Mouse (Mus musculus): Measurements from ENCODE around the gene Gm867. TPM values are rescaled to one million over a fixed set of nuclear protein-coding genes. Genes with fewer than 3 reads are reported as not detected.

Gm867 gene
- polyA plus RNA-seq, 1 experiment from 2014 or later = not detected

GRCm38 (mm10) chr10:75906882-75907281 lies 33.6 kb downstream of the Gm867 start:
- TF ChIP-seq CTCF (IDR thresholded peaks at IDR 0.05; ENCODE audit: low read depth) = no peak
- WGBS = 89% methylated on average over 4 of the region's 4 CpGs
- peaks cover 78% of the 10 kb centered on the region for H3K36me3 ChIP-seq (ENCODE audit: control insufficient read depth, insufficient read depth)
- H3K27ac ChIP-seq (ENCODE audit: low read depth, low read length) = no peak overlapping the region
- H3K27me3 ChIP-seq (replicated peaks; ENCODE audit: control insufficient read depth, insufficient read depth, low read length) = no peaks in the 10 kb centered on the region
- H3K4me1 ChIP-seq (replicated peaks; ENCODE audit: control insufficient read depth, insufficient read depth, low read length) = no peaks in the 10 kb centered on the region
- H3K9me3 ChIP-seq (ENCODE audit: control insufficient read depth) = no peaks in the 10 kb centered on the region
- ATAC-seq = no peak
- H3K9ac ChIP-seq (ENCODE audit: low read depth, low read length) = no peak overlapping the region
- no peak overlapping the region for H3K4me3 ChIP-seq (ENCODE audit: low read depth, low read length)
- H3K4me2 ChIP-seq (replicated peaks; ENCODE audit: low read depth) = no peak overlapping the region

GRCm38 (mm10) chr10:75904391-75904790 lies 36.1 kb downstream of the Gm867 start:
- H3K4me1 ChIP-seq (replicated peaks; ENCODE audit: control insufficient read depth, insufficient read depth, low read length) = no peaks in the 10 kb centered on the region
- H3K4me3 ChIP-seq (ENCODE audit: low read depth, low read length) = no peak overlapping the region
- WGBS = 87% methylated on average over 5 of the region's 5 CpGs
- H3K9me3 ChIP-seq (ENCODE audit: control insufficient read depth) = no peaks in the 10 kb centered on the region
- H3K36me3 ChIP-seq (ENCODE audit: control insufficient read depth, insufficient read depth) = peaks cover 70% of the 10 kb centered on the region
- no peaks in the 10 kb centered on the region for H3K27me3 ChIP-seq (replicated peaks; ENCODE audit: control insufficient read depth, insufficient read depth, low read length)
- no peak for TF ChIP-seq CTCF (IDR thresholded peaks at IDR 0.05; ENCODE audit: low read depth)
- H3K4me2 ChIP-seq (replicated peaks; ENCODE audit: low read depth) = no peak overlapping the region
- no peak for ATAC-seq
- H3K9ac ChIP-seq (ENCODE audit: low read depth, low read length) = no peak overlapping the region
- H3K27ac ChIP-seq (ENCODE audit: low read depth, low read length) = no peak overlapping the region

GRCm38 (mm10) chr10:75898846-75899245 lies 41.6 kb downstream of the Gm867 start:
- Histone ChIP-seq H3K4me2 (replicated peaks; ENCODE audit: low read depth) (no peak overlapping the region), H3K4me1 (replicated peaks; ENCODE audit: control insufficient read depth, insufficient read depth, low read length) (no peaks in the 10 kb centered on the region), H3K36me3 (ENCODE audit: control insufficient read depth, insufficient read depth) (peaks cover 61% of the 10 kb centered on the region), H3K9ac (ENCODE audit: low read depth, low read length) (no peak overlapping the region), H3K27ac (ENCODE audit: low read depth, low read length) (no peak overlapping the region), H3K4me3 (ENCODE audit: low read depth, low read length) (no peak overlapping the region), H3K27me3 (replicated peaks; ENCODE audit: control insufficient read depth, insufficient read depth, low read length) (no peaks in the 10 kb centered on the region), H3K9me3 (ENCODE audit: control insufficient read depth) (no peaks in the 10 kb centered on the region)
- WGBS = 63% methylated on average over 3 of the region's 3 CpGs
- no peak for TF ChIP-seq CTCF (IDR thresholded peaks at IDR 0.05; ENCODE audit: low read depth)
- no peak for ATAC-seq

- H3K36me3 ChIP-seq (ENCODE audit: control insufficient read depth, insufficient read depth) = peaks cover 53% of the 10 kb centered on the region
- TF ChIP-seq CTCF (IDR thresholded peaks at IDR 0.05; ENCODE audit: low read depth) = no peak
- H3K9me3 ChIP-seq (ENCODE audit: control insufficient read depth) = no peaks in the 10 kb centered on the region
- no peak overlapping the region for H3K27ac ChIP-seq (ENCODE audit: low read depth, low read length)
- WGBS = 77% methylated on average over 6 of the region's 6 CpGs
- H3K4me2 ChIP-seq (replicated peaks; ENCODE audit: low read depth) = no peak overlapping the region
- peaks cover 4% of the 10 kb centered on the region for H3K4me1 ChIP-seq (replicated peaks; ENCODE audit: control insufficient read depth, insufficient read depth, low read length)
- no peak overlapping the region for H3K9ac ChIP-seq (ENCODE audit: low read depth, low read length)
- H3K27me3 ChIP-seq (replicated peaks; ENCODE audit: control insufficient read depth, insufficient read depth, low read length) = no peaks in the 10 kb centered on the region
- ATAC-seq = no peak
- H3K4me3 ChIP-seq (ENCODE audit: low read depth, low read length) = no peak overlapping the region
Observed at GRCm38 (mm10) chr10:75898039-75898564, 42.4 kb downstream of the Gm867 start.

- peaks cover 4% of the 10 kb centered on the region for H3K4me1 ChIP-seq (replicated peaks; ENCODE audit: control insufficient read depth, insufficient read depth, low read length)
- WGBS = 32% methylated on average over 6 of the region's 6 CpGs
- no peak overlapping the region for H3K4me2 ChIP-seq (replicated peaks; ENCODE audit: low read depth)
- no peak overlapping the region for H3K9ac ChIP-seq (ENCODE audit: low read depth, low read length)
- TF ChIP-seq CTCF (IDR thresholded peaks at IDR 0.05; ENCODE audit: low read depth) = peak; percentile 89
- H3K27ac ChIP-seq (ENCODE audit: low read depth, low read length) = no peak overlapping the region
- H3K4me3 ChIP-seq (ENCODE audit: low read depth, low read length) = no peak overlapping the region
- H3K27me3 ChIP-seq (replicated peaks; ENCODE audit: control insufficient read depth, insufficient read depth, low read length) = no peaks in the 10 kb centered on the region
- ATAC-seq = no peak
- peaks cover 47% of the 10 kb centered on the region for H3K36me3 ChIP-seq (ENCODE audit: control insufficient read depth, insufficient read depth)
- no peaks in the 10 kb centered on the region for H3K9me3 ChIP-seq (ENCODE audit: control insufficient read depth)
Observed at GRCm38 (mm10) chr10:75897373-75897772, 43.1 kb downstream of the Gm867 start.

GRCm38 (mm10) chr10:75896208-75896607 lies 44.3 kb downstream of the Gm867 start:
- H3K4me1 ChIP-seq (replicated peaks; ENCODE audit: control insufficient read depth, insufficient read depth, low read length) = peaks cover 4% of the 10 kb centered on the region
- no peak for ATAC-seq
- no peak overlapping the region for H3K27ac ChIP-seq (ENCODE audit: low read depth, low read length)
- no peak overlapping the region for H3K9ac ChIP-seq (ENCODE audit: low read depth, low read length)
- H3K4me3 ChIP-seq (ENCODE audit: low read depth, low read length) = no peak overlapping the region
- WGBS = 100% methylated on average over 1 of the region's 1 CpGs
- no peak overlapping the region for H3K4me2 ChIP-seq (replicated peaks; ENCODE audit: low read depth)
- H3K27me3 ChIP-seq (replicated peaks; ENCODE audit: control insufficient read depth, insufficient read depth, low read length) = no peaks in the 10 kb centered on the region
- TF ChIP-seq CTCF (IDR thresholded peaks at IDR 0.05; ENCODE audit: low read depth) = no peak
- no peaks in the 10 kb centered on the region for H3K9me3 ChIP-seq (ENCODE audit: control insufficient read depth)
- H3K36me3 ChIP-seq (ENCODE audit: control insufficient read depth, insufficient read depth) = peaks cover 35% of the 10 kb centered on the region

GRCm38 (mm10) chr10:75895730-75896129 lies 44.7 kb downstream of the Gm867 start:
- Histone ChIP-seq H3K9ac (ENCODE audit: low read depth, low read length) (no peak overlapping the region), H3K4me2 (replicated peaks; ENCODE audit: low read depth) (no peak overlapping the region), H3K36me3 (ENCODE audit: control insufficient read depth, insufficient read depth) (peaks cover 31% of the 10 kb centered on the region), H3K4me1 (replicated peaks; ENCODE audit: control insufficient read depth, insufficient read depth, low read length) (peaks cover 4% of the 10 kb centered on the region), H3K4me3 (ENCODE audit: low read depth, low read length) (no peak overlapping the region), H3K27ac (ENCODE audit: low read depth, low read length) (no peak overlapping the region), H3K9me3 (ENCODE audit: control insufficient read depth) (no peaks in the 10 kb centered on the region), H3K27me3 (replicated peaks; ENCODE audit: control insufficient read depth, insufficient read depth, low read length) (no peaks in the 10 kb centered on the region)
- no peak for ATAC-seq
- TF ChIP-seq CTCF (IDR thresholded peaks at IDR 0.05; ENCODE audit: low read depth) = no peak
- WGBS = 90% methylated on average over 5 of the region's 5 CpGs

All from intestine, postnatal 0 days (tissue).